Mouse (Mus musculus) ES-Bruce4 (cell line): ENCODE results near the gene Dmbx1. TPM values are rescaled to one million over a fixed set of nuclear protein-coding genes. Genes with fewer than 3 reads are reported as not detected.

Source experiments
- H3K27ac ChIP-seq: 2 replicates; pipeline ENCODE4 v1.5.1; 2012; ENCODE audit warnings: low read length, inconsistent platforms; ENCODE audit not compliant: insufficient read depth
- H3K27me3 ChIP-seq: 2 replicates; pipeline ENCODE4 v1.6.1; 2012; ENCODE audit warnings: mild to moderate bottlenecking, low read length, inconsistent platforms; ENCODE audit not compliant: control insufficient read depth, poor library complexity, insufficient read depth, severe bottlenecking
- H3K36me3 ChIP-seq: 2 replicates; pipeline ENCODE4 v1.6.1; 2012; ENCODE audit warnings: inconsistent platforms, mild to moderate bottlenecking, low read length, moderate library complexity; ENCODE audit not compliant: control insufficient read depth, poor library complexity, insufficient read depth, severe bottlenecking
- H3K4me1 ChIP-seq: one replicate; pipeline ENCODE4 v1.8.1; 2011; ENCODE audit warnings: low read length; ENCODE audit not compliant: control insufficient read depth, insufficient read depth
- H3K4me3 ChIP-seq: 2 replicates; pipeline ENCODE4 v1.5.1; 2011; ENCODE audit warnings: low read depth, mild to moderate bottlenecking, low read length
- H3K9ac ChIP-seq: 2 replicates; pipeline ENCODE4 v1.6.1; 2012; ENCODE audit warnings: low read depth, mild to moderate bottlenecking, inconsistent platforms; ENCODE audit not compliant: poor library complexity, severe bottlenecking
- H3K9me3 ChIP-seq: replicated peaks from 2 replicates; pipeline ENCODE4 v1.6.1; 2012; ENCODE audit warnings: mild to moderate bottlenecking, low read length, inconsistent platforms; ENCODE audit not compliant: control insufficient read depth, poor library complexity, insufficient read depth, severe bottlenecking
- CTCF ChIP-seq: IDR thresholded peaks from one replicate; pipeline ENCODE4 v1.8.1; 2011; ENCODE audit warnings: low read depth, low read length
- EP300 ChIP-seq: IDR thresholded peaks from 2 replicates; pipeline ENCODE4 v1.6.1; 2011; ENCODE audit warnings: low read depth, low read length; ENCODE audit not compliant: insufficient read depth
- POLR2A ChIP-seq: IDR thresholded peaks from one replicate; pipeline ENCODE4 v1.8.1; 2011; ENCODE audit warnings: low read length; ENCODE audit not compliant: insufficient read depth
- polyA plus RNA-seq: library from polyadenylated mRNA; stranded (reverse); fragments of >200 nt; gene quantifications from 2 replicates; pipeline ENCODE4 v1.2.4, GENCODE M21; 2011; ENCODE audit warnings: low read depth; ENCODE audit not compliant: missing spikeins, insufficient read depth, insufficient read length

Gene Dmbx1
- polyA plus RNA-seq, 1 experiment, result 0.88 TPM

- Histone ChIP-seq H3K4me3 (no peak overlapping the region), H3K27ac (no peak overlapping the region)
These were observed 2.4 kb downstream of the Dmbx1 start for GRCm38 (mm10) chr4:115937061-115937976.

GRCm38 (mm10) chr4:115936646-115937045, 3.1 kb downstream of the Dmbx1 start:
- Histone ChIP-seq H3K4me3 (no peak overlapping the region), H3K27ac (no peak overlapping the region), H3K4me1 (no peaks in the 10 kb centered on the region)

More at GRCm38 (mm10) chr4:115937061-115937976, 2.4 kb downstream of the Dmbx1 start:
- H3K4me1 ChIP-seq, result no peaks in the 10 kb centered on the region
- no peak overlapping the region for H3K9ac ChIP-seq
- H3K9me3 ChIP-seq, result no peaks in the 10 kb centered on the region
- no peaks in the 10 kb centered on the region for H3K36me3 ChIP-seq
- no peak for TF ChIP-seq CTCF
- TF ChIP-seq EP300, result no peak
- TF ChIP-seq POLR2A, result no peak
- H3K27me3 ChIP-seq, result peaks cover 22% of the 10 kb centered on the region

GRCm38 (mm10) chr4:115935835-115936581, 3.7 kb downstream of the Dmbx1 start:
- no peaks in the 10 kb centered on the region for H3K9me3 ChIP-seq
- no peak overlapping the region for H3K9ac ChIP-seq
- H3K27me3 ChIP-seq, result peaks cover 22% of the 10 kb centered on the region
- H3K4me3 ChIP-seq, result no peak overlapping the region
- no peaks in the 10 kb centered on the region for H3K36me3 ChIP-seq
- no peak for TF ChIP-seq EP300
- TF ChIP-seq CTCF, result no peak
- TF ChIP-seq POLR2A, result no peak
- no peaks in the 10 kb centered on the region for H3K4me1 ChIP-seq
- no peak overlapping the region for H3K27ac ChIP-seq

More at GRCm38 (mm10) chr4:115936646-115937045, 3.1 kb downstream of the Dmbx1 start:
- no peak overlapping the region for H3K9ac ChIP-seq
- TF ChIP-seq POLR2A, result no peak
- TF ChIP-seq EP300, result no peak
- no peak for TF ChIP-seq CTCF
- H3K27me3 ChIP-seq, result peaks cover 22% of the 10 kb centered on the region
- no peaks in the 10 kb centered on the region for H3K9me3 ChIP-seq
- no peaks in the 10 kb centered on the region for H3K36me3 ChIP-seq

- Histone ChIP-seq H3K4me1 (no peaks in the 10 kb centered on the region), H3K9ac (no peak overlapping the region), H3K4me3 (no peak overlapping the region), H3K27me3 (0 out of 2 replicates have a peak, but pooled peaks cover 4% of the 10 kb centered on the region), H3K27ac (no peak overlapping the region), H3K36me3 (no peaks in the 10 kb centered on the region), H3K9me3 (no peaks in the 10 kb centered on the region)
- TF ChIP-seq CTCF (no peak), POLR2A (no peak), EP300 (no peak)
These were observed 8.1 kb downstream of the Dmbx1 start for GRCm38 (mm10) chr4:115931556-115932088.

GRCm38 (mm10) chr4:115927637-115928036, 12.1 kb downstream of the Dmbx1 start:
- Histone ChIP-seq H3K27ac (no peak overlapping the region), H3K9me3 (no peaks in the 10 kb centered on the region), H3K4me1 (no peaks in the 10 kb centered on the region), H3K36me3 (no peaks in the 10 kb centered on the region), H3K4me3 (no peak overlapping the region), H3K9ac (no peak overlapping the region), H3K27me3 (no peaks in the 10 kb centered on the region)
- TF ChIP-seq CTCF (no peak), EP300 (no peak), POLR2A (no peak)

GRCm38 (mm10) chr4:115923262-115923880, 16.4 kb downstream of the Dmbx1 start:
- no peak overlapping the region for H3K4me3 ChIP-seq
- no peak overlapping the region for H3K27ac ChIP-seq
- no peak for TF ChIP-seq POLR2A
- no peak for TF ChIP-seq CTCF
- TF ChIP-seq EP300, result no peak
- H3K9me3 ChIP-seq, result no peaks in the 10 kb centered on the region
- no peaks in the 10 kb centered on the region for H3K27me3 ChIP-seq
- H3K4me1 ChIP-seq, result no peaks in the 10 kb centered on the region
- no peaks in the 10 kb centered on the region for H3K36me3 ChIP-seq
- H3K9ac ChIP-seq, result no peak overlapping the region
